Mouse (Mus musculus) urinary bladder, postnatal 25 days (tissue): ENCODE data around the gene Eppin.

Experiments
- DNase-seq: peaks from one replicate; pipeline ENCODE4 v3.0.0; 2022; ENCODE audit warnings: low spot score

The Eppin gene

DNA sequence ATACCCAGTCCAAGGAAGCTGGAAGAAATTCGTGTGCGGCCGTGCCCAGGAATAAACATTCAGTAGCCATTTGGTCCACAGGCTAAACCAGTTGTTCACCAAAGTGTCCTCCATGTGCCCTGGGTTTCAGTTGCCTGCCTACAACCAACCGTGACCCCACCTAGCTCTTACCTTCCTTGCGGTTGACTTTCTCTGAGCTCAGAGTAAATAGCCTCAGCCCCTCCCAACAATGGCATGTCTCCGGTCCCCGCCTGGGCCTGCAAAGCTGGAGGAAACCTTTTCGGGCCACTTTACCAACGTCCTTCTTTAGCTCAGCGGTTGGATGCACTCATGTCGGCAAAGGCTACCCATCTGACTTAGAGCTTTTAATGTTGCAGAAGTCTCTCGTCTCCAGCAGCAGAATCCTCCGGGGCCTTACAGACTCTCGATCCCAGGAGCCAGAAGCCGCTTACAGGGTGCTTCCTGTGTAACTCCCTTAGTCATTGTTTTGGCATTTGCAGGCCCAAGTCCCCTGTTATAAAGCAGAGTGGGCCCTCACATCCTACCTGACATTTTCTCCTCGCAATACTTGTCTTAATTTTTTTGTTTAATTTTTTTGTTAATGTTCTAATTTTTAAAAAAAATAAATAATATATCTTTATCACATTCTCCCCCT, 34.3 kb downstream of the Eppin start:
- DNase-seq, result no peak

GRCm38 (mm10) chr2:164558426-164558825, 35.0 kb downstream of the Eppin start:
- no peak for DNase-seq

DNA sequence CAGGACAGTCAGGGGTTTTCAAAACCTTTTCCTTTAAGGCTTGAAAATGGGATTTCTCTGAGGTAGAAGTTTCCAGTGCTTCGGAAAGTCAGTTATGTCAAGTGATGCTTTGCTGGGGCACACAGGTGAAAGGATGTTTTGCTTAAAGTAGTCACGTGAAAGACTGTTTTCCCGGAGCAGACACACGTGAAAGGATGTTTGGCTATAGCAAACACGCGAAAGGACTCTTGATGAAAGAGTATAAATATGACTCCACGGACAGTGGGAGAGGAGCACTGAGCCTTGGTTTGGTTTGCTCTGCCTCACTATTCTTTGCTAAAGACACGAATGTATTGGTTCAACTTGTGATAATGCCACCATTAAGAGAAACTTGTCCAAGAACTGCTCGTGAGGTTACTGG, 41.9 kb downstream of the Eppin start:
- no peak for DNase-seq

DNA sequence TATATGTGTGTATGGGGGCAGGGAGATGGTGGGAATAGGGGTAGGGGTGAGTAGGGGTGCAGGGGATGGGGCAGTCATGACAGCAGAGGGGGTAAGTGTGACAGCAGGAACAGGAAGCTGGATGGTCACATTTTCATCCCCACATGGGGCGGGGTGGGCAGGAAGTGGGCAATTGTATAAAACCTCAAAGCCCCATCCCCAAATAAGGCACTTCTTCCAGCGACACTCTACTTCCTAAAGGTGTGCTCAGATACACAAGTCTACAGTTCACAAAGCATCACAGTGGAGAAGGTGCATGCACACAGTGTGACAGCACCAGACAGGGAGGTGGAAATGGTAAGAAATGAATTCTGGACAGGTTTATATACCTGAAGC, 42.5 kb downstream of the Eppin start:
- no peak for DNase-seq

- DNase-seq, result no peak
Observed at GRCm38 (mm10) chr2:164549963-164550894, 43.2 kb downstream of the Eppin start.

- DNase-seq, result no peak
Observed at GRCm38 (mm10) chr2:164549338-164549737, 44.1 kb downstream of the Eppin start.

DNA sequence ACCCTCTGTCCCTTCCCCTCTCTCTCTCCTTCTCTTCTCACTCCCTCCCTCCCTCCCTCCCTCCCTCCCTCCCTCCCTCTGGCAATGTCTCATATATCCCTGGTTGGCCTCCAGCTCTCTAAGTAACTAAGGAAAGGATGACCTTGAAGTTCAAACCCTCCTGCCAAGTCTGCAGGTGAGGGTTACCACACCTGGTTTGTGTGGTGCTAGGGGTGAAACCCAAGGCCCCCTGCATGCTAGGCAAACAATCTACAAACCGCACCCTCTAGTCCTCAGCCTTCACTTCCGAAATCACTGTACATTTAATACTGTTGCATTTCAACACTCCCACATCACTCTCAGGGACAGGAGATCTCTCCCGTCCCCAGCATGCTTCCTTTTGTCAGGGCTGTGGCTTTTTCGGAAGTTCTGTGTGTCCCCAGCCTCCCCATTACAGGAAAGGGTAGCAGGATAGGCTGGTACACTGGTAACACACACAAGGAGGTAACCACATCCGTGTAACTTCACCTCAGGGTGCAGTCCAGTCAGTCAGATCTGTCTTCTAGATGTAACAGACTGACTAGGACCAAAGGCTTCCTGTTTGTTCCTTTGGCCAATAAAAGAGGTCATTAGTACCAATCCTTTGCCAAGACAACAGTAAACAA, 48.8 kb downstream of the Eppin start:
- no peak for DNase-seq

GRCm38 (mm10) chr2:164543745-164544144, 49.6 kb downstream of the Eppin start:
- no peak for DNase-seq

- DNase-seq, result no peak
Observed at GRCm38 (mm10) chr2:164542598-164542997, 50.8 kb downstream of the Eppin start.

- DNase-seq, result no peak
Observed at GRCm38 (mm10) chr2:164542132-164542531, 51.3 kb downstream of the Eppin start.

- DNase-seq, result no peak
Observed at GRCm38 (mm10) chr2:164540652-164541427, 52.6 kb downstream of the Eppin start.
